Mouse (Mus musculus) limb, embryonic 12.5 days (tissue): ENCODE data around the gene Sgpl1. TPM values are rescaled to one million over a fixed set of nuclear protein-coding genes. Genes with fewer than 3 reads are reported as not detected.
A peak's percentile ranks its signal among the peaks of the same experiment; 100 is the strongest.

Experiments
- ATAC-seq: fragments of 200-750 bp; cut with Nextera tagmentation; 2 replicates; pipeline ENCODE4 v1.8.0; 2017; ENCODE audit warnings: low read depth, moderate TSS enrichment; ENCODE audit not compliant: insufficient number of reproducible peaks, insufficient read depth, low FRiP score, low TSS enrichment
- H3K27ac ChIP-seq: fragments of 300-500 bp; sonication (generic); 2 replicates; pipeline ENCODE4 v1.5.1; 2016; ENCODE audit warnings: mild to moderate bottlenecking, moderate library complexity
- H3K27me3 ChIP-seq: fragments of 300-500 bp; sonication (generic); 2 replicates; pipeline ENCODE4 v1.6.1; 2016; ENCODE audit warnings: mild to moderate bottlenecking, moderate library complexity
- H3K36me3 ChIP-seq: fragments of 300-500 bp; sonication (generic); 2 replicates; pipeline ENCODE4 v1.6.1; 2016; ENCODE audit warnings: mild to moderate bottlenecking, moderate library complexity
- H3K4me1 ChIP-seq: fragments of 300-500 bp; sonication (generic); replicated peaks from 2 replicates; pipeline ENCODE4 v1.6.1; 2016
- H3K4me2 ChIP-seq: fragments of 300-500 bp; sonication (generic); 2 replicates; pipeline ENCODE4 v1.6.1; 2016; ENCODE audit warnings: mild to moderate bottlenecking, moderate library complexity
- H3K4me3 ChIP-seq: fragments of 300-500 bp; sonication (generic); replicated peaks from 2 replicates; pipeline ENCODE4 v1.5.1; 2016; ENCODE audit warnings: mild to moderate bottlenecking
- H3K9ac ChIP-seq: fragments of 300-500 bp; sonication (generic); replicated peaks from 2 replicates; pipeline ENCODE4 v1.6.1; 2016; ENCODE audit warnings: mild to moderate bottlenecking, moderate library complexity
- H3K9me3 ChIP-seq: fragments of 300-500 bp; sonication (generic); 2 replicates; pipeline ENCODE4 v1.6.1; 2016; ENCODE audit warnings: mild to moderate bottlenecking, moderate library complexity
- WGBS: fragments of 180-500 bp; shearing (Covaris S2); methylation state at CpG from one replicate; pipeline ENCODE4 v1.1.7; 2016; 5-methylcytosine and 5-hydroxymethylcytosine counted together
- polyA plus RNA-seq: library from polyadenylated mRNA; unstranded; fragments of >200 nt; fragmentation: Nextera tagmentation; extraction: Ambion mirVana; gene quantifications from 2 replicates; pipeline ENCODE4 v1.2.1, GENCODE M21; 2016

Gene Sgpl1
- polyA plus RNA-seq, 1 experiment from 2014 or later: 92.3 TPM

DNA sequence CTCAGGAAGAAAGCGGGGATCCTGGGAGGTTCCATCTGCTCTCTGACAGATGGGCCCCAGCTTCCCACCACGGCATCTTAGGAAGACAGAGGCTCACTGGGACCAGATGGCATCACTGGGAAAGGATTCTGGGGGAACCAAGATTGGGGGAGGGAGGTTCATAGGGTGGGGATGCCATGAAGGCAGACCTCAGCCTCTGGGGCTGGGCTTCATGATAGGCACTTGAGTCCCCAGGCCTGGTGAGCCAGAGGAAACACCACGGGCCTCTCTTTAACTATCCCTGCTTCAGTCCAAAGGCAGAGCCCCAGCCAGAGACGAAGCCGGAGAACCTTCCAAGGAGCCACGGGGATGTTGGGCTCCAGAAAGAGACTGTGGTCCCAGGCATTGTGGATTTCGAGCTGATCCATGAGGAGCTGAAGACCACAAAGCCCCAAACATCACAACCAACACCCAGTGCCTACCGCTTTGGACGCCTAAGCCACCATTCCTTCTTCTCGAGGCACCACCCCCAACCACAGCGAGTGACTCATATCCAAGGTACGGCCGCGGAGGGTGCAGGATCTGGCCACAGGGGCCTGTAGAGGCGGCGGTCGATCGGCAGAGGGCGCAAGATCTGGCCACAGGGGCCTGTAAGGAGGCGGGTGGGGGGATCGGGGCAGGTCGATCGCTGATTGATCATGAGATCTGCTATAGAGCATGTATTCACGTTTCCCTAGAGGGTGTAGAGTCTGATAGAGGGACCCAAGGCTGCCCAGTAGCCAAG, 28.1 kb upstream of the Sgpl1 start:
- Histone ChIP-seq H3K9ac (no peak overlapping the region), H3K4me1 (peaks cover 4% of the 10 kb centered on the region), H3K27me3 (peaks cover 29% of the 10 kb centered on the region), H3K36me3 (no peaks in the 10 kb centered on the region), H3K4me3 (peak overlapping the region; percentile 7; the same call in 1 of the 2 replicates), H3K9me3 (no peaks in the 10 kb centered on the region), H3K4me2 (peak overlapping the region; percentile 35), H3K27ac (no peak overlapping the region)
- WGBS: 14% methylated on average over 23 of the region's 24 CpGs
- no peak; the same call in 1 of the 2 replicates for ATAC-seq

DNA sequence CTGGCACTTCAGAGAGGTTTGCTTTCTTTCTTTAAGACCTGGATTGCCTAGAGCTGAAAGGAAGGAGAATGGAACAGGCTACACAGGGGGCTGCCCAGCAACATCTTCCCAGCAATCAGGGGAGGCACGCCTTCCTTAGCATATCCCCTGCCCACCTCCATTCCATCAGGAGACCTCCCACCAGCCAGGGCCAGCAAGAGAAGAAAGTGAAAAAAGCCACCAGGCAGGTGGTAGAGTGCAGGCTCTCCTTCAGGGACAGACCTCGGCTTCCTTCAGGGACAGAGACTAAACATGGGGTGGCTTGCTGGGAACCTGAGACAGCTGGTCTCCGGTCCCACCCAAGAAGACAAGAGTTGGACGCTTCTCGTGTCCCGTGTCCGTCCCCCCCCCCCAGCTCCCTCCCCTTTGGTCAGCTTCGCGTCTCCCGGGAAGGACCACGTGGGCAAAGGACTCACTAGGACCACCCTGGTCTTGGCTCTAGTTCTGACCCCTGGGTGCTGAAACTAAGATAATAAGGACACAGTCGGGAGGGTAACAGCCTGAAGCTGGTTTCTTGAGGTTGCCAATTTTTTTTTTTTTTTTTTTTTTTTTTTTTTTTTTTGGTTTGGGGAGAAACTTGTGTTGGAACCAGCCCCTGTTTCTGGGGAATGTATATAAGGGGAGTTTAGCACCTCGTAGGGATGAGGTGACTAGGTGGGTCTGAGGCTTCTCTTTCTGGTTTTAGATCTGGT, 27.4 kb upstream of the Sgpl1 start:
- ATAC-seq: no peak
- H3K36me3 ChIP-seq: no peaks in the 10 kb centered on the region
- no peak overlapping the region for H3K4me3 ChIP-seq
- no peaks in the 10 kb centered on the region for H3K9me3 ChIP-seq
- no peak overlapping the region for H3K27ac ChIP-seq
- no peak overlapping the region for H3K4me2 ChIP-seq
- H3K9ac ChIP-seq: no peak overlapping the region
- peaks cover 4% of the 10 kb centered on the region for H3K4me1 ChIP-seq
- peaks cover 29% of the 10 kb centered on the region for H3K27me3 ChIP-seq
- 38% methylated on average over 13 of the region's 13 CpGs for WGBS

DNA sequence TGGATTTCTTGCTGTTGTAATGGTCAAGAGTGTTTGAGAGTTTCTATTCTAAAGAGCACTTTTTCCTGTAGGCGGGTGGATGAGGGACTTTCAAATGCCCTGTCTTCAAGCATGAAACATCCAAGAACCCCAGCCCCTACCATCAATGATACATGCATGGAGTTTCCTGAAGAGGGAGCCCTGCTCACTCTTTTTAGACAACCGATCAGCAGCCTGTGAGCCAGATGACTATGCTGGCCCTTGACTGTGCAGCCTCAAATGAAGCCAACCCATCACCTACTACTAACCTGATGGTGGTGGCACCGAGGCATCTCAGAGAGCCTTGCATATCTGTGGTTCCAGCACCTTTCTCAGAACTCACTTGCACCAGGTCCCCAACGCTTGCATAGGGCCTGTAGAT, 25.0 kb upstream of the Sgpl1 start:
- Histone ChIP-seq H3K9ac (no peak overlapping the region), H3K4me2 (no peak overlapping the region), H3K27ac (no peak overlapping the region), H3K4me1 (peaks cover 4% of the 10 kb centered on the region), H3K9me3 (no peaks in the 10 kb centered on the region), H3K36me3 (no peaks in the 10 kb centered on the region), H3K27me3 (peaks cover 26% of the 10 kb centered on the region), H3K4me3 (no peak overlapping the region)
- ATAC-seq: no peak
- 79% methylated on average over 4 of the region's 4 CpGs for WGBS

DNA sequence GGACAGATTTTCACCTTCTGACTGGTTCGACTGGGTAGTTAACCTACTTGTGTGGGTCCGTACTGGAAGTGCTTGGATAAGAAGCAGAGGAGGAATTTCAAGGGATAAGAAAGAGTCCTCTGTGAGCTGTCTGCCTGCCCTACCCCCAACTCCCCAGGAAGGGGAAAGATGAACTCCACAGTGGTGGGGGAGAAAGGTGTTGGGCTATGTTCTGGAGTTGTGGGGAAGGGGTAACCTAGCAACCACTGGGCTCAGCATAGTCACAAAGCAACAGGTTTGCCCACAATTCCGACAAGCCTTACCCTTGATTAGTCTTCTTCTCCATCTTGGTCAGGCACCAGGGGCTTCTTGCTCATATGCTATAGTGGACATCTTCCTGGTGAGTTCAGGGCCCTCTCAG, 24.2 kb upstream of the Sgpl1 start, which contains the start of gene Tbata:
Gene Tbata, plus strand, starts transcription at position 301 of the 400 bp plus-strand sequence.
- 69% methylated on average over 3 of the region's 3 CpGs for WGBS
- peaks cover 24% of the 10 kb centered on the region for H3K27me3 ChIP-seq
- H3K4me2 ChIP-seq: no peak within 1 kb of the TSS
- no peaks in the 10 kb centered on the region for H3K36me3 ChIP-seq
- H3K4me1 ChIP-seq: peaks cover 4% of the 10 kb centered on the region
- no peak within 1 kb of the TSS for H3K9ac ChIP-seq
- no peaks in the 10 kb centered on the region for H3K9me3 ChIP-seq
- ATAC-seq: no peak
- H3K4me3 ChIP-seq: no peak within 1 kb of the TSS
- H3K27ac ChIP-seq: no peak within 1 kb of the TSS

DNA sequence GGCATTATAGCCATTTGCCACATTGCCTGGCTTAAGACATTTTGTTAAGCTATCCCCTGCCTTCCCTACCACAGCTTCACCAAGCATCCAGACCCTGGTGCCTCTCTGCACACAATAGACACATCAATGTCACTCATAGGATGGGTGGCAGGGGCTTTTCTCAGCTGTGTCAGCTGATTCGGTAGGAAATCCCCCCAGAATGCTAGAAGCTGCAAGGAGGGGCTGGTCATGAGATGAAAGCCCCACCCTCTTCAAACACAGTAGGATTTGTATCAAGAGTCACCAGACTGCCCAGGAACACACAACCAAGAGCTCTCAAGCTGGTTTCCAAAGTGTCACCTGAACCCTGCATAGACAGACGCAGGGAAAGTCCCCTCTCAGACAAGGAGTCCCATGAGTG, 20.9 kb upstream of the Sgpl1 start:
- no peak for ATAC-seq
- no peak overlapping the region for H3K27ac ChIP-seq
- no peaks in the 10 kb centered on the region for H3K9me3 ChIP-seq
- H3K4me3 ChIP-seq: no peak overlapping the region
- 75% methylated on average over 2 of the region's 2 CpGs for WGBS
- H3K4me2 ChIP-seq: no peak overlapping the region
- no peaks in the 10 kb centered on the region for H3K4me1 ChIP-seq
- H3K27me3 ChIP-seq: 0 out of 2 replicates have a peak, but pooled peaks cover 3% of the 10 kb centered on the region
- H3K36me3 ChIP-seq: no peaks in the 10 kb centered on the region
- no peak overlapping the region for H3K9ac ChIP-seq

DNA sequence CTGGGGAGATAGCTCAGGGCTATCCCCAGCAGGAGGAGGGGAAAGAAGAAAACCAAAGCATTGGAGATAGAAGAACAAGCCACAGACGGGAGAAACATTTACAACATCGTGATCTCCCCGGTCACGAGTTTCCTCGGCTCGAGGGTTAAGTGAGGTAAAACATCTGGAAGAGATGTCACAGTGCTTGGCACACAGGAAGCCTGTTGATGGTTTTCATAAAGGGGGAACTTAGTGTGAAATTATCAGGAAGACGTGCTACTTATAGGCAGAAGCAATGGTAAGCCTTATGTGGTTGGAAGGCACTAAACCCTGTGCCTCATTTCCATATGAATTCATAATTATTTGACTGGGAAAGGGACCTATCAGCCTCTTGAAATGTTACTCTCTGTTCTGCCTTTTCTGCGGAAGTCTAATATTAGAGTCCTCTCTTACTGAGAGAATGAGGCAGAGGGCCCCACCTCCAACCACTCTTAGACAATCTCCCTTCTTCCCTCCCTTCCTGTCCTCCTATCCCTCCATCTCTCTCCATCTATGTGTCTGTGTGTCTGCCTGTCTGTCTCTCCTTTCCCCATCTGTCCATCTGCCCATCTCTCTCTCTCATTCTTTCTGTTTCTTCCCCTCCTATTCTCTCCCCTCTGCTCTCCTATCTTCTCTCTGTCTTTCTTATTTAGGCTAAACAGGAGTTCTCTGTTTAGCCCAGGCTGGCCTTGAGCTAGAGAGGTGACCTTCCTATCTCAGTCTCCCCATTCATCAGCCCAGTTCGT, 20.0 kb upstream of the Sgpl1 start:
- Histone ChIP-seq H3K4me3 (no peak overlapping the region), H3K27ac (no peak overlapping the region), H3K9ac (no peak overlapping the region), H3K36me3 (no peaks in the 10 kb centered on the region), H3K9me3 (no peaks in the 10 kb centered on the region), H3K27me3 (0 out of 2 replicates have a peak, but pooled peaks cover 3% of the 10 kb centered on the region), H3K4me1 (no peaks in the 10 kb centered on the region), H3K4me2 (no peak overlapping the region)
- 47% methylated on average over 9 of the region's 9 CpGs for WGBS
- no peak for ATAC-seq

DNA sequence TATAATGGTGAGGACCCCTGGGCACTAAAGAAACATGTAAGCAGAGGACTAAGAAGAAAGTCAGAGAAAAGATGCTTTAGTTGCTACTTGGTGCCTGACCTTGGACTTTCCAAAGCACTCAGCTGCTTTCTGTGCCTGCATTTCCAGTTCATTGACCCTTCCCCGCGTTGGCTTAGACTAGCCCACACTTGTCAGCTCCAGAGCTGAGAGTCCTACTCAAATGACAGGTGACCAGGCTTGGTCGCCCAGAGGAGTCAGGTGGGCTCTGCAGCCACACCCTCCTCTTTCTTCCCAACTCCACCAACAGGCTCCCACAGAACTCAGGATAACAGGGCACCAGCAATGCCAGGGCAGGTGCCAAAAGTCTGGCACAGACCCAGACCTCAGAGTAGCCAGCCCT, 14.9 kb upstream of the Sgpl1 start:
- no peaks in the 10 kb centered on the region for H3K36me3 ChIP-seq
- H3K4me2 ChIP-seq: no peak overlapping the region
- H3K27ac ChIP-seq: no peak overlapping the region
- WGBS: 72% methylated on average over 3 of the region's 3 CpGs
- H3K27me3 ChIP-seq: no peaks in the 10 kb centered on the region
- no peak for ATAC-seq
- no peaks in the 10 kb centered on the region for H3K9me3 ChIP-seq
- no peak overlapping the region for H3K9ac ChIP-seq
- no peaks in the 10 kb centered on the region for H3K4me1 ChIP-seq
- no peak overlapping the region for H3K4me3 ChIP-seq

DNA sequence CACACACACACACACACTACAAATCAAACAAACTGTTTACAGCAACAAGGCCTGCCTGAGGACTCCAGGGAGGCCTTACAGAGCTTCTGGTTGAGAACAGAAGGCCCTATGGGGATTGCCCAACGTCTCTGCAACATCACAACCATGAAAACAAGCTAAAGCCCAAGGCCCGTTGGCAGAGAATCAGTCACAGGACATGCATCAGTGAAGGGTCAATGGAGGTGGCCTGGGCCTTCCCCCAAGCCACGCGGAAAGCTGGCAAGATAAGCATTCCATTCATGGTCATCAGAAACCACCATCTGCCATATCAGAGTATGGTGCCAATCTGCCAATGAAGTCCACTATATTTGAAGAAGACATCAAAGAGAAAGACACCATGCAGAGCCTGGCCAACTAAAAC, 13.2 kb upstream of the Sgpl1 start:
- Histone ChIP-seq H3K36me3 (no peaks in the 10 kb centered on the region), H3K27me3 (no peaks in the 10 kb centered on the region), H3K9me3 (no peaks in the 10 kb centered on the region), H3K4me3 (no peak overlapping the region), H3K9ac (no peak overlapping the region), H3K27ac (no peak overlapping the region), H3K4me2 (no peak overlapping the region), H3K4me1 (no peaks in the 10 kb centered on the region)
- 75% methylated on average over 4 of the region's 4 CpGs for WGBS
- ATAC-seq: no peak

DNA sequence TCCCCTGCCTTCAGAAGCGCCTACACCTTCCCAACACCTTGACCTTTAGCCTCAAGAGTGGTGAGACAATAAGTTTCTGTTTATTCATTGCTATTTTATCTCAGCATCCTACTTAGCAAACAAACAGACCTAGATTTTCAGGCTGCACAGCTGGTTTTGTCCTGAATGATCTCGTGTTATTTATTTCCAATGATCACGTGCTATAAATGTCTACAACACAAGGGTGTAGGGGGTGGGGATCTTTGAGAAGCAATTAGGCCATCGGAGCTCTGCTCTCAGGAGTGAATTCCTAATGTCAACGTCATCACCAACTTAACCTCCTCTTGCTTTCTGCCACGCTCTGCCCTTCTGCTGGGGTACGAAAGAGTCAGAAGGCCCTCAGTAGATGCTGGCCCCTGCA, 12.6 kb upstream of the Sgpl1 start:
- no peak for ATAC-seq
- Histone ChIP-seq H3K4me3 (no peak overlapping the region), H3K4me2 (no peak overlapping the region), H3K4me1 (no peaks in the 10 kb centered on the region), H3K9me3 (no peaks in the 10 kb centered on the region), H3K36me3 (no peaks in the 10 kb centered on the region), H3K27me3 (no peaks in the 10 kb centered on the region), H3K27ac (no peak overlapping the region), H3K9ac (no peak overlapping the region)
- WGBS: 80% methylated on average over 7 of the region's 7 CpGs

DNA sequence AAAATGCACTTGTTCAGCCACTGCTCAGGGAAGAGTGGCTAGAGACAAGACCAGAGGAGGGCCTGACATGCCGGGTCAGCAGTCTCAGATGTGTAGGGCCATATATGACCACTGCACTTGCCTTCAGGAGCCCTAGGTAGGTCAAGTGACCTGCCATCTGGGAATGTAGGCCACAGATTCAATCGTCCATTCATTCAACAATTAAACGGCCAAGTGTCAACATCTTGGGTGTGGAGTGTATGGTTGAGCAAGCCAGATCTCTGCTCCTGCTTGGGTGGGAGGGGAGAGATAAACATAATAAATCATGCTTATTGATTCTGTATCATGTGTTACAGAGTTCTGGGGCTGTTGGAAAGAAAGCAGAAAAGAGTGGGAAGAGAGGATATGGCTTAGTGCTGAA, 11.1 kb upstream of the Sgpl1 start:
- H3K4me1 ChIP-seq: no peaks in the 10 kb centered on the region
- H3K4me2 ChIP-seq: no peak overlapping the region
- H3K36me3 ChIP-seq: no peaks in the 10 kb centered on the region
- no peak overlapping the region for H3K27ac ChIP-seq
- no peak for ATAC-seq
- H3K9ac ChIP-seq: no peak overlapping the region
- no peaks in the 10 kb centered on the region for H3K9me3 ChIP-seq
- no peak overlapping the region for H3K4me3 ChIP-seq
- 77% methylated on average over 3 of the region's 3 CpGs for WGBS
- H3K27me3 ChIP-seq: no peaks in the 10 kb centered on the region

DNA sequence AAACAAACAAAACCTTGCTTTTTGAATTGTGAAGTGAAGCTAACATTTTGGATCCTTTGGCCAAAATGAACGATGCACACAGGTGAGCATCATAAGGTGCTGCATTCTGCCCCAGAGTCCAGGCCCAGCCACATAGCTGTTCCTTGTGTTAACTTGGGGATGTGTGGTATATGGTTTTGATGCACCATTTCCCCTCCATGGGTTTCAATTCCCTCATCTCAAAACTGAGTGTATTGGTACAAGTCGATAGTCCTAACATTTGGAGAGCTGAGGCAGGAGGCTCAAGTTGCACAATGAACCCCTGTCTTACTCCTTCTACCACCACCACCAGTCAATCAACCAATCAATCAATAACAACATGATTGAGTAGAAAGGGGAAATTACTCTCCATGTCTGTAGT, 8.9 kb upstream of the Sgpl1 start:
- H3K9me3 ChIP-seq: no peaks in the 10 kb centered on the region
- H3K9ac ChIP-seq: no peak overlapping the region
- ATAC-seq: no peak
- H3K4me2 ChIP-seq: no peak overlapping the region
- 87% methylated on average over 2 of the region's 2 CpGs for WGBS
- H3K4me3 ChIP-seq: no peak overlapping the region
- no peak overlapping the region for H3K27ac ChIP-seq
- H3K4me1 ChIP-seq: no peaks in the 10 kb centered on the region
- H3K36me3 ChIP-seq: no peaks in the 10 kb centered on the region
- H3K27me3 ChIP-seq: no peaks in the 10 kb centered on the region
